ENCODE assay signal across 10 mouse cellular contexts in the genomic region with DNA sequence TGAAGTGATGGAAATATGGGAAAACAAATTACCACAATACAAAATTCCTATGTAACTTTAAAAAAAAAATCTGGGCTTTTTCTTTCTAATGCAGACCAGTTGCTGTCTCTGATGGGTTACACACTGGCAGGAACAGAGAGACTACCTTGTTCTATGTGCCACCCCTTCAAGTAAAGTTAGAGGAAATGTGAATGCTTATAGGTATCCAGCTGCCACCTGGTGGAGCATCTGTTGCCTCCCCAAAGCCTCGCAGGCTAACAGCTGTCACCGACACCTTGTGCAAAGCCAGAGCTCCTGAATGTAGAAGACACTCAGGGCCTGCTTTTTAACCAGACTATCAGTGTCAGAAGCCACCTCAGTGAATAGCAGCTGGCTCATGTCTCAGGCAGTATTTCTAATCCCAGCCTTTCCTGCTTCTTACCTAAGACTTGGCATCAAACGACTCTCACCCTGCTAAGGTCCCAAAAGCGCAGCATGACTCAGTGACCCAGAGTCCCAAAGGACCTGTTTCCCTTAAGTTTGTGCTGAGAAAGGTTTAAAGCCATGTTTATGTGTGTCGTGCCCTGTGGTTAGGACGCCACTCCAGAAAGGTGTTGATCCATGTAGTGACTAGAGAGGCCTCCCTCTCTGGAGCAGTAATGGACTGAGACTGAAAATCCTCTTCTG.
A peak's percentile ranks its signal among the peaks of the same experiment; 100 is the strongest.
DNase-seq lines count a peak whose midpoint lies in the region; ATAC-seq and TF ChIP-seq lines count a peak whose summit lies in the region.
"Had no signal": no experiment of that assay in that cellular context is flagged by ENCODE, and none has a peak within 500 bp of the region (broad histone marks: within the 10 kb centered on the region; RNA-seq: fewer than 3 reads in every experiment).

No protein-coding gene starts in this region.

- POLR2A ChIA-PET in Patski (lab: Charles Lee): no interaction called here

- 37% methylated on average over 6 of the region's 6 CpGs for WGBS in lung, embryonic 15.5 days

- no peak overlapping the region for H3K9ac ChIP-seq in lung, embryonic 15.5 days

- peaks cover 30% of the 10 kb centered on the region for H3K4me1 ChIP-seq in lung, embryonic 15.5 days

- peak; percentile 39 for DNase-seq in embryo, embryonic 10 days (ENCODE audit: low spot score)
- DNase-seq in embryo, embryonic 9.5 days (ENCODE audit: extremely low spot score): no peak
- peak; percentile 26 for DNase-seq in layer of hippocampus, adult 9-11 months
- DNase-seq in layer of hippocampus, postnatal 25 days (ENCODE audit: extremely low spot score in 1 of 2, low spot score in 1 of 2): no peak
- no peak for DNase-seq in Patski (ENCODE audit: low read depth, low spot score)
- DNase-seq in frontal cortex, postnatal 36 days (ENCODE audit: low spot score in 2 of 2): no peak
- DNase-seq in cerebellum, adult 9-11 months: no peak
- DNase-seq: B cell, adult 2 months; left cerebral cortex, postnatal 4 days had no signal

- 0 out of 2 replicates have a peak overlapping the region, but pooled peaks have one; percentile 13 for H3K27ac ChIP-seq in lung, embryonic 15.5 days

- CTCF ChIA-PET in Patski (lab: Charles Lee): interaction anchor here (0.8 to 1.5 kb wide), 2 partner anchors 9 to 687 kb away, joined by 4 to 5 read pairs; no protein-coding TSS in a partner anchor

- in situ Hi-C loops in Patski (cut with MboI; ENCODE audit: low pct_unique_long_range_greater_than_20kb): loop anchor here (25.0 kb wide), 1 partner anchor 682 kb away; no protein-coding TSS in a partner anchor

- no peaks in the 10 kb centered on the region for H3K27me3 ChIP-seq in Patski
- H3K27me3 ChIP-seq in lung, embryonic 15.5 days: no peaks in the 10 kb centered on the region

- no peaks in the 10 kb centered on the region for H3K9me3 ChIP-seq in lung, embryonic 15.5 days

- no peaks in the 10 kb centered on the region for H3K36me3 ChIP-seq in lung, embryonic 15.5 days

- ATAC-seq in Patski: no peak
- peak; percentile 81 for ATAC-seq in lung, embryonic 15.5 days (ENCODE audit: borderline replicate concordance, extremely low read depth, low FRiP score, low TSS enrichment)

- peak; percentile 54 for TF ChIP-seq CTCF in Patski (IDR thresholded peaks at IDR 0.05)

- H3K4me2 ChIP-seq in lung, embryonic 15.5 days: no peak overlapping the region

- no peak overlapping the region for H3K4me3 ChIP-seq in lung, embryonic 15.5 days

Comparison
In these comparisons a context has a peak if more than half of its experiments do, and no peak if none do; other contexts are left out.
1. DNase-seq: peak in embryo, embryonic 10 days (single experiment) and layer of hippocampus, adult 9-11 months (single experiment); none in embryo, embryonic 9.5 days (single experiment), layer of hippocampus, postnatal 25 days (0 of 2), Patski (single experiment), frontal cortex, postnatal 36 days (0 of 2) and cerebellum, adult 9-11 months (single experiment).